Mouse (Mus musculus) WW6 (cell line): Measurements from ENCODE around the gene Canx.

ENCODE experiments used
- DNase-seq: peaks from one replicate; pipeline ENCODE4 v3.0.0-alpha.2; 2013; ENCODE audit warnings: low read depth, low spot score

Canx gene

DNA sequence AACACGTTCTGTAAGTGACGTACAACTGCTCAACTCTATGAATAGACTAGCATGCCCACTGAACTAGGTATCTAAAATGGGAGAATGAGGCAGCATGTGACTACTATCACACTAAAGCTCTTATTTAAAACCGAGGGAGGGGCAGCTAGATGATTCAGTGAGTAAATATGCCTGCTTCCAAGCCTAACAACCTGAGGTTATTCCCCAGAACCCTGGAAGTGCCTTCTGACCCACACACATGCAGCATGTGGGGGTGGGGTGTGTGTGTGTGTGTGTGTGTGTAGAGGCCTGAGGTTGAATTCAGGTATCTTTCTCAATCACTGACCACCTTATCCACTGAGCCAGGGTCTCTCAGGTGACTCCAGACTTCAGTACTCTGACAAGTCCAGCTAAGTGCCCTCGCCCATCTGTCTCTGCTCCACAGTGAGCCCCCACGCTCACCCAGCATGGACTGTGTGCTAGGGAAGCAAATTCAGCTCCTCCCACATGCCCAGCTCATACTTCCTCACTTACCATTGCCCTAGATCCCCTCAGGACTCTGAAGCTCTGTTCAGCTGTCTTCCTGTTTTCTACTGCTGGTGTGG, 49.8 kb downstream of the Canx start:
- no peak for DNase-seq

DNA sequence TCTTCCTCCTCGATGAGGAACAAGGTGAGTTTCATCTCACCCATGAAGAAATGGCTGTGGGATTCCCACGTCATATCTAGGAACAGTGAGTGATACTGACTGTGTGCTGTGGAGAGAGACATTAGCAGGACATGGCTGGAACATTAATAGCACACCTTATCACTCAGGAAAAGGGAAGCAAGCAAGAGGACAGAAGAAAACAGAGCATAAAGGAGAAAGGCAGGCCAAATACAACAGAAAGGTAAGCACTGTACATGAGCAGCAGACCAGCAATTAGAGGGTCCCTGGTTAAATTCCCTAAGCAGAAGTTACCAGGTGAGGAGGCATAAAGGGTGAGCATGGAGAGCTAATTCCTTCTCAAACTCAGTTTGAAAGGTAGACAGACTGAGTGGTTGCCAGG, 50.4 kb downstream of the Canx start:
- DNase-seq: no peak

DNA sequence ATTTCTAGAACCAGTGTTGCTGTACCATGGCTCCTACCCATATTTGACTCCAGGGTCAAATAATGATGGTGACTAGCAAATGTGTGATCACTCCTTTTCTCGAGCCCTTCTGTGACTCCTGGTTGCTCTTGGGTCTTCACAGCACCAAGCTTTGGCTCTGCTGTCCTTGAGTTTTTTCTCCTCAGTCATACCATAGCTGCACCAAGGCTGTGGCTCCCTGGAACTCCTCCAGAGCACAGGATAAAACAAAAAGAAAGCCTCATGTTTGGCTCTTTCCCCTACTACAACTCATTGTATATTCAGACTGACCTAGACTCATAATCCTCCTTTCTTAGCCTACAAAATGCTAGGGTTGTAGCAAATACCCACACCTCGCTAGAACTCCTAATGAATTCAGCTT, 52.7 kb downstream of the Canx start:
- no peak for DNase-seq

DNA sequence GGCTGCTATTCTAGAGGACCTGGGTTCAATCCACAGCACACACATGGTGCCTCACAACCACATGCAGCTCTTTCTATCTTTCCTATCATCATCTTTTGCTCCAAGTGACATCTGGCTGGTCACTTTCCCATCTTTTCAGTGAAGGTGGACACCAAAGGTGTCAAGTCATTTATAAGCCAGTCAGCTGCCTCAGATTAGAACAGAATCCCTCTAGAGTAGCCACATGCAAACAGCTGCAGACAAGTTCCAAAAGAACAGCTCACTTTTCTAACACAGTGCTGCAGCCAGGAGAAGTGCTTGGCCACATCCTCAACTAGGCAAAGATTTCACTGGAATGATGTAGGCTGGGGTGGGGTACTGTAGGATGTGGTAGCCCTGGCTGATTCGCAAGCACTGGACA, 55.6 kb downstream of the Canx start:
- DNase-seq: no peak

DNA sequence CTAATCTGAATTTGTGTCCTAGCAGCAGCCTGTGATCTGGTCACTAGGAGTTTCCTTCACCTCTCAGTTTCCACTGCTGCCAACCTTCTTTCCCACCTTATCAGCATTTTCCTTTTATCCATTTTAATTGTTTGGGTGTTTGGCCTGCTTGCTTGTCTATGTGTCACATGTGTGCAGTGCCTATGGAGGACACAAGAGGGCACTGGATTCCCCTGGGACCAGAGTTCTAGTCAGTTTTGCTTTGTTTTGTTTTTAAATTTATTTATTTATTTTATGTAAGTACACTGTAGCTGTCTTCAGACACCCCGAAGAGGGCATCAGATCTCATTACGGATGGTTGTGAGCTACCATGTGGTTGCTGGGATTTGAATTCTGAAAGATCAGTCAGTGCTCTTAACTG, 56.3 kb downstream of the Canx start:
- DNase-seq: no peak

DNA sequence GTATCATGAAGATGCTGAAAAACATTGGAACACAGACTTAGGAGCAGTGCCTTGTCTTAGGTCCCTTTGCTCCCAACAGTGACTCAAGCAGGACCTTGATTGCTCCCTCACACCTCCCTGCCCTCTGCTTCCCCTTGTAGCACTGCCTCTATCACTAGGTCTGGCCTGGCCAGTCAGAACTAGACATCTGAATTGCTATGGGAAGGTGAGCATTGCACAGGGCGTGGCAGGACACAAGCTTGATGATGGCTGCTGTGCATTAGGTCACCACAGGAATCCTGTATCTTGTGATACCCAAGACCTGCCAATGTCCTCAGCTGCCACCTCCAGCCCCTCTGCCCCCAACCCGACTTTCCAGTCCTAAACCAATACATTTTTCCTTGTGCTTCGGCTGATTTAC, 58.5 kb downstream of the Canx start:
- no peak for DNase-seq

DNA sequence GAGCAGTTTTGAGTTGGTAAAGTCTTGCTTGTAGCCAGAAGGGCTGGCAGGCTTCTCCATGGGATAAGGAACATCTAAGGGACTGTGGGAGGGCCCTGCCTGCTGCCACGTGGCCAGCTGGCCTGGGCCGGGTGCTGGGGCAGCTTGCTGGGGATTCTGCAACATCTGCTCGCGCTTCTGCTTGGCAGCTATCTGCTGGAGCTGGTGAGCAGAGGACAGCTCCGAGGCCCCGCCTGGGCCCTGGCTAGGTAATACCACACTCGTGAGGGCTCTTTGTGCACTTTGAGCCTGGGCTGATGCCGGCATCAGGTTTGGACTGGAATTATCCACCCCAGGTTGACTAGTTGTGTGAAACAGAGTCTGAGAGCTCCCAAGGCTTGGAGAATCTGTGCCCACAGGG, 59.5 kb downstream of the Canx start:
- DNase-seq: no peak

DNA sequence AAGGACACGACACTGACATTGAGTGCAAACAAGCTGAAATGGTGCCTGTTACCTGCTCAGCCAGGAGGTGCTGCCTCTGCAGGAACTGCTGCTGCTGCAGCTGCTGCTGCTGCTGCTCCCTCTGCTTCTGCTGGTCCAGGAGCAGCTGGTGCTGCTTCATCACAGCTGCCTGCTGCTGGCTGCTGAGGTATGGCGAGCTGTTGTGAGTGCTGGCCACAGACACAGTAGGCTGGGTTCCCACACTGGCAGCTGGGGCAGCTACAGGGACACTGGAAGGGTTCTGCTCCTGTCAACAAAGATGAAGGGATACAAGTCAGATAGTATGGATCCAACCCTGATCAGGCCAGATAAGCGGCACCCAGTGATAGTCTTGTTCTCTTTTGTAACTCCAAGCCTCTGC, 62.3 kb downstream of the Canx start:
- no peak for DNase-seq

DNA sequence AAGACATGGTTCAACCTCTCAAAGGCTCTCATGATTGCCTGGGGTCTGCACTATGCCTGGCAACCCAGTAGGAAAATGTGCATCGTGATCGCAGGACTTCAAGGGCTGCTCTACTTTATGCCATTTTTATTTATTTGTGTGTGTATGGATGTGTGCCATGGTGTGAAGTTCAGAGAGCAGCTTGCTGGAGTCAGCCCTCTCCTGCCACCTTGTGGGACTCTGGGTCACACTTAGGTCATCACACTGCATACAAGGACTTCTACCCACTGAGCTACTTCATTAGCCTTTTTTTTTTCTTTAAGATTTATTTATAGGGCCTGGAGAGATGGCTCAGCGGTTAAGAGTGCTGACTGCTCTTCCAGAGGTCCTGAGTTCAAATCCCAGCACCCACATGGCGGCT, 63.5 kb downstream of the Canx start:
- DNase-seq: no peak

DNA sequence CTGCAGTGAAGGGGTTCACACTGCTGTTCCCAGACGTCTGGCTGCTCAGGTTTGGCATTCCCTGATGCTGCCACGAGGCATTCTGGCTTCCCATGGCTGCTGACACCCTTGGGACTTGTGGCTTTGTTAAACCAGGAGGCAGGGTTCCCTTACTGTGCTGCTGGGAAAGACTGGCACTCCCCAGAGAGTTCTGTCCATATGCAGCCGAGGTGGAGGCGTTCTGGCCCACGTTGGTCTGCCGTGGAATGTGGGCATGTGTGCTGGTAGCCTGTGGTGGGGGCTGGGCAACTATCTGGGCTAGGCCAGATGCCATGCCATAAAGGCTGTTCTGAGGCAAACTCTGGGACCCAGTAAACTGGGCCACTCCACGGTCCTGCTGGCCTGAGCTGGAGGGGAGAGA, 67.2 kb downstream of the Canx start:
- DNase-seq: no peak

DNA sequence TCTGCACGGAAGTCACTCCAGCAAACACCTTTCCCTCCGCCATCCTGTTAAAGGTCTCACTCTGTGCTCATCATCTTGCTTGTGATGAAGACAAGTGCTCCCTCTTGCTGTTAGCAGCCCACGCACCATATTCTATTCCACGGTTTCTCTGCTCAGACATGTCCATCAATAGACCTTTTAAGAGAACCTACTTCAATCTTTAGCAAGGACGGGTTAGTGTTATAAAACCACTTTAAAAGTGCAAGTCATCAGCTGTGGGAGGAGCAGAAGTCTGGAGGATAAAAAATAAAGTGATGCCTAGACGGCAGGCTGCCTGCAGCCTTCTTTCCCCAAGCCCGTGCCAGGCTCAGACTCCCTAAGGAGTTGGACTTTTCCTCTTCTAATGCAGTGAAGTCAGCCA, 68.9 kb downstream of the Canx start:
- DNase-seq: no peak

DNA sequence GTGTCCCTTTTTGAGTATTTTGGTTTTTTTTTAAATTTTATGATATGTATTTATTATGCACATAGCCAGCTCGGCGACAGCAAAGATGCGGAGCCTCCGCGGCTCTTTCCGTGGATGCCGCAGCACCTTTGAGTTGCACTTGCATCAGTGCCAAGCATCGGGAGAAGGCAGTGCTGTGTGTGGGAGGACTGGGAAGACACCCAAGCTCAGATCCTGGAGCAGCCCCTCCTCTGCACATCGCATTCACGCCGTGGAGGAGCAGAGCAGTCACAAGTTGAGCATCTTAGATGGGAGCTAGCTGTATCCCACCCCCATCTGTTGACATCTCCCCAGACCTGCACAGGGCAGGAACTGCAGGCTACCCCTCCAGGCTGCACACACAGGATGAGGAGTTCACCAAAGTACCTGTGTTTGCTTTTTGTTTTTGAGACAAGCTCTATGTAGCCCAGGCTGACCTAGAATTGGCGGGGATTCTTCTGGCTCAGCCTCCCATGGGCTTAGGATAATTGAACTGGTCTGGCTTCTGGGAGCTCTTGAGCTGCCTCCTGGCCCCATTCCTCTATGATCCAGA, 71.4 kb downstream of the Canx start:
- DNase-seq: no peak

DNA sequence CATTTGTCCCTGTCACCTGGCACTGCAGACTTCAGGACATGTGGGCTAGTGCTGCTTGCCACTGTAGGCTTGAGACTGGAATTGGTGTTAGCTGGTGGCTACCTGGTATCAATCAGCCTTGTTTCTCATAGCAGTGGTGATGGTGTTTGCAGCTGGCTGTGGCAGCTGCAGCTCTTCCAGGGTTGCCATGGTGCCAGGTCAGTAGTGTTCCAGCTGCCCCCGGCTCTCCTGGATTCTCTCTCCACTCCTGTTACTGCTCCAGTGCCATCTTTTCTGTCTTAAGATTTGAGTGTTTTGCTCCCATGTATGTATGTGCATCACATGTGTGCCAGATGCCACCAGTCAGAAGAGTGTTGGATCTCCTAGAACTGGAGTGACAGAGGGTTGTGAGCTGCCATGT, 72.1 kb downstream of the Canx start:
- no peak for DNase-seq

DNA sequence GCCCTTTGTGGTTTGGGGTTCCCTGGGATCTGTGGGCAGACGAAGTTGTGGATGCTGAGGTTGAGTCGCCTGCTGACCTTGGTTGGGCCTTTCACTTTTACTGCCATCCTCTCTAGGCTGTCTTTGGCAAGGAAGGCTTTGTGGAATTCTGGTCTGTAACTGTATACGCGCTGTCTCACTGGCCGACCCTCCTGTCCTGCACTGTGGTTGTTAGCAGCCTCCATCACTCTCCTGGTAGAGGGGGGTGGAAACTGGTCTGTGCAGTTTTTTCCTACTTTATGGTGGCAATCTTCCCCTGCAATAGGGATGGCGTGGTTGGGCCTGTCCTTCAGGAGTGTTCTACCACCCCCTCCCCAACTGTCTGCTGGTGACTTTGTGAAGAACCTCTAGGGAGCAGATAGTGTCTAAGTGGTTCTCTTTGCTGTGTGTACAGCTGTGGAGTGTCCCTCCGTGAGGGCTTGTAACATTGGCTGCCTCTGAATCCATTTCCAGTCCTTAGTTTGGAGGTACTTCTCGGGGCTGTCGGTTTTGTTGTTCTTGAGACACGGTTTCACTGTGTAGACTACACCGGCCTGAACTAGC, 72.7 kb downstream of the Canx start:
- DNase-seq: no peak

DNA sequence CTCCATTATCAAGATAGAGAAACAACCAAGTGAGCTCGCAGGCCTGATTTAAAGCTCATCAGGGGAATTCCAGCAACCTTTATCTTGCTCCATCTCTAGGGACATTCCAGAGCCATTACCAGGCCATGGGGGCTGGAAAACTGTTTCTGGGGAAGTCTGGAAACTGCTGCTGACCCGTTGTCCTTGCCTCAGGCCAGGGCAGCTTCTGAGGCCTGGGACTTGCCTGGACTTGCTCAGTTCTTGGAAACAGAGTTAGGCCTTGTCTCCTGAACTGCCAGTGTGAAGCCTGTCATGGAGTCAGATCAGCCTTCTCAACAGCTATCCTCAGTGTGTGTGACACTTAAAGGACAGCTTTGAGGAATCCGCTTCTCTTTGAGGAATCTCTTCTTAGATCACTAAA, 73.3 kb downstream of the Canx start:
- no peak for DNase-seq

DNA sequence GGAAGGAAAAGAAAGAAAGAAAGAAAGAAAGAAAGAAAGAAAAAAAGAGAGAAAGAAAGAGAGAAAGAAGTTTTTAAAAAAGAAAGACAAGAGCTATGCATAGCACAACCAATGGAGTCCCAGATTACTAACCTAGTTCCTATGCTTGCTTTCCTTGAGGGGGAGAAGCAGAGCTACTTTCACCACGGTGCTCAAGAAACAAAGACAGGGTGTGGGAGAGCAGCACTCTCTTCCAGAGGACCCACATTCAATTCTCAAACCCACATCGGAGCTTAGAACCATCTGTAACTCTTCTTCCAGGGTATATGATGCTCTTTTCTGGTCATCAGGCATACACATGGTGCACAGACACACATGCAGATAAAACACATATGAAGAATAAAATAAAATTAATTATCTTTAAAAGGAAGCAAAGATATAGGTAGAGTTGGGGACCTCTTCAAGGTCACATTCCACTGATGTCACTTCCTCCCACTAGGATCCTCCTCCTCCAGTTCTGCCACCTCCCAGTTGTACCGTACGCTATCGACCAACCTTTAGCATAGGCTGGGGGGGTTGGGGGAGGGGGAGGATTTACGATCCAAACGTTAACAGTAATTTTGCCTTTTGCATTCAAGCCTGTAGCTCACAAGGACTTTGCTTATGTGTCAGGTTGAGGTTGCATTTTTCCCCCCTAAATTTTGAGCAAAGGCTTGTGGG, 76.9 kb downstream of the Canx start:
- DNase-seq: no peak

DNA sequence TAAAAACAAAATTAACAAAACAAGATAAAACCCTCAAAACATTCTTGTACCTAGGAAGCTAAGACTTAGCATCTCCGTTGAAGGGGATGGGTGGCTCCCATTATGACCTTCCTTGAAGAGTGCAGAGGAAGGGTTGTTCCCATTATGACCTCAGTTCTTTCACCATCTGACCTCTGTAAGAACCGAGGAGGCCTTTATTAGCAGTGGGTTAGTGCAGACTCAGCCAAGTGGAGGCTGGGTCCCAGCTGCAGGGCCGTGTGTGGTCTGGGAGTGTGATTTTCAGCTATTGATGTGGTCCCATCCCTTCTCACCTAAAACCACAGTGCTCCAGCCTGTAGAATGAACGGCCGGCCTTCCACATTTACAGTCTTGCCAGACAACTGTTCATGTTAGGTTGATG, 80.2 kb downstream of the Canx start:
- DNase-seq: no peak
